Mouse (Mus musculus) spleen, postnatal 10 days (tissue): Measurements from ENCODE around the gene Jade1.

ENCODE experiments used
- DNase-seq, 2 experiments: peaks; one replicate each; pipeline ENCODE4 v3.0.0; 2021 to 2022; ENCODE audit warnings: low spot score in 2 of 2

The Jade1 gene

GRCm38 (mm10) chr3:41577240-41577639 is 21.7 kb downstream of the Jade1 start:
- DNase-seq, result no peak

DNA sequence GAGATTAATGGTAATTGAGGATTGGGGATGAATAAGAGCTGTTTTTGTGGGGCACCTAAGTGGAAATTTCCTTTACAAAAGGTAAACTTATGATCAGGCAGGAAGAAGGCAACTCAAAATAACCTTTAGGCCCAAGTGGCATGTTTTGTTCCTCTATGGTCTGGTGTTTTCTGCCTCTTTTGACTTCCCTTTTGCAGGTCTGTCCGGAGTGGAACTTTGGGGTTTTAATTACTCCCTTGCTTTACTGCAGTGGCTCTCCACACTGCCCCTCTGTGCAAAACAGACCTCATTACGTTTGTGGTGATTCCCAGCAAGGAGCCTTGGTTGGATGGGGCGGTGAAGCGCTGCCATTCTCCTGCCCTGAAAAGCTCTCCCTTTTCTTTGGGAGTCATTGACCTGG is 24.3 kb downstream of the Jade1 start:
- DNase-seq, result no peak

DNA sequence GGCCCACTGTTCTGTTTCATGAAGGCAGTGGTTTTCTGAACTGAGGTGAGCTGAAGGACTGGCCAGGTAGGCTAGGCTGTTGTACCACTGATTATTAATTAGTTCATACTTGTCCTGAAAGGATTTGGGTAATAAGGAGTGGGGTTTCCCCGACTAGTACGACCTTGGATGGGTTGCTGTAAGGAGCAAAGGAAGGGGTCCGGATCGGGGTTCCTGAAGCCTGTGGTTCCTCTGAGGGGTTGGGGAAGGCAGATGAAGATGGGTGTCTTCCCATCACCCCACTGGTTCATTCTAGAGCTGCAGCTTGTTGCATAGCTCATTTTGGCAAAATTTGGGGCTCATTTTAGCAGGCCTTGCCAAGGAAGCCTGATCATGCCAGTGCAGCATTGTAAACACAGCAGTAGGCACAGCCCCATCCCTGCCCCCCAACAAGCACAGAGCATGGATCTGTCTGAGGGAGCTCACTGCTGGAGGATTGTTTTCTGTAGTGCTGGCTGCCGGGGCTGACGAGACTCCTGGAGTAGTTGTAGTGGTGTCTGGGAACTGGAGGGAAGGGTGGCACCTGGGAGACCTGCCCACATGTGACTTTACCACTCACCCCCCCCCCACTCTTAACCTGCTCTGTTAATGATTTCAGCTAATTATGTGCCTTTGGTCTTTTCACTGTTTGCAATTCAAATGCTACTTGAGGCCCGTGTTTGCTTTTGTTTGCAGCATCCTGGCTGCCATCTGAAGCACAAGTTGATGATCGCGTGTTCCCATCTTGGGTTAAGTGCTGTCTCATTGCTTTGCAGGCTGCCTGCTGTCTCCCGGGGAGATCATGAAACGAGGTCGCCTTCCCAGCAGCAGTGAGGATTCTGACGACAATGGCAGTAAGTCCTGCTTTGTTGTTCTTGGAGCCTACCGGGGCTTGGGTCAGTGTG is 25.1 kb downstream of the Jade1 start:
- DNase-seq, result no peak

DNA sequence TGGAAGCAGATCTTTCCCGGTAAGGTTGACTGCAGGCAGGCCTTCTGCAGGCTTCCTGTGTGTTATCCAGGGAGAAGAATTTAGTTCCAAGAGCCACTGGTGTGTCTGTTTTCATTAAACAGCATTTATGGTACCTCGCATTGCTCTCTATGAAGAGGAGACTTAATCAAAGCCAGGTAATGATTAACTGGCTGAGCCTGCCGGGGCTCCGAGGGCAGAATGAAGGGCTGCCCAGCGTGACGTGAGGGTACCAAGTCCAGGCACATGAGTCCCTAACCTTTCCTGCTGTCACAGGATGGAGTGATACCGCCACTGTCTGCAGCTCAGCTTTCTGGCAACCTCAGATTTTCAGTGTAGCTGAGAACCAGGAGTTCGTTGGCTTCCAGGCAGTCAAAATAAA is 25.9 kb downstream of the Jade1 start:
- DNase-seq, result no peak

DNA sequence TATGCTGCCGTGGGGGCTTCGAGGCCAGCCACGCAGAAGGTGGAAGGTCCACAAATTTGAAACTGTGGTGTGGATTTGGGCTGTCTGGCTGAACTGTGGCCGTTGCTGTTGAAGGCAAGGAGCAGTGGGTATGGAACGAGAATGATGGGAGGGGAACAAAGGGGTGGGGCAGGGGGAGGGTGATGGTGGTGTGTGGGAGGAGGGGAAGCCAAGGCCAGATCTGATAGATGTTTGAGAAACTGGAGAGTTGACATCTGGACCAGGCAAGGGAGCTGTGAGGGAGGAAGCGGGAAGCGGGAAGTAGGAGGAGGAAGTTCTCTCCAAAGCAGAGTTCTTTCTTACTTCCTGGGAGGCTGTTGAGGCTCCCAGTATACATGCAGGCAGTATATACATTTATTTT is 26.7 kb downstream of the Jade1 start:
- no peak for DNase-seq

DNA sequence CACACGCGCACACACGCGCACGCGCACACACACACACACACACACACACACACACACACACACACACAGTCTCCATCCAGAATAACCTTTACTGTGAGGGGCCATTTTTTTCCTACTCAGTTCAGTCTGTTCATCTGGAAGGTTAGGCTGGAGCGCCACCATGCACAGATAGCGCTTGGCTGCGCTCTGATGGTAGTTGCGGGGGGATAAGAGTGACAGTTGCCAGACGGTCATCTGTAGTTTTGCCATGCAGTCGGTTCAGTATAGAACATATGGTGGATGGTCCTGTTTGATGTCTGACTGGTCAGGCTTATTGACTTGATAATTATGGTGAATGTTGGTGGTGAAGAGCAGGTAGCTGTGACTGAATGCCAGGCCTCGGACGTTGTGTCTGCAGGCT is 27.6 kb downstream of the Jade1 start:
- DNase-seq, result no peak

DNA sequence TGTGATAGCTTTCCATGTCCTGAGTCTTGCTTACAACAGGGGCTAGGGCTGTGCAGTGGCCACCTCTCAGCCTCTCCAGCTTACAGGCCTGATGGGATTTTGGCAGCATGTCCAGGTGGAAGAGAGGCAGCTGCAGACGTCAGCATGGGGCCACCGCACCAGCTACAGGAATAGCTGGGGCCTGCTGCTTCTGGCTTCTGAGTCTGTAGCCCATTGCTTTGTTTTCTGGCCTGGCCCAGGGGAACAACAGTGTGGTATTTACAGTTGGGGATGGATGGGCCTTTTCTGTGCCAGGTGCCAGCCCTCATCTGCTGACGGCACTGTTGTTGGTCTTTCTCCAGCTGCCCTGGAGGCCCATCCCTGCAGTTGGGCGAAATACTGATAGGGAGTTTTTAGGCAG is 28.1 kb downstream of the Jade1 start:
- no peak for DNase-seq

DNA sequence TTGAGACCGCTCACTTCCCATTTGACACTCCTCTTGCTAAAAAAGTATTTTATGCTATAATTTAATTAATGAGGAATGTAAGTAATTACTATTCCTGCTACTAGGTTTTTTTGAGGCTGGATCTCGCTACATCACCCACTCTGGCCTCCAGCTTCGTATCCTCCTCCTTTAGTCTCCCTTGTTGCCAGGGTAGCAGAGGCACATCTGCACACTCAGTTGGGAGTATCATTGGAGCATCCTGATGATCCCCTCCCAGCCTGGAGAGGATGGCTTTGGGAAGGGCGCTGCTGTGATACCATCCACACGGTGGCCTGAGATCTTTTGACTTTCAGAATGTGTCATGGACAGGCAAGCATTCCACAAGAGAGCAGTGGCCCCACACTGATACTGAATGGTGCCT is 30.0 kb downstream of the Jade1 start:
- DNase-seq, result no peak

GRCm38 (mm10) chr3:41586330-41586729 is 30.8 kb downstream of the Jade1 start:
- no peak for DNase-seq

DNA sequence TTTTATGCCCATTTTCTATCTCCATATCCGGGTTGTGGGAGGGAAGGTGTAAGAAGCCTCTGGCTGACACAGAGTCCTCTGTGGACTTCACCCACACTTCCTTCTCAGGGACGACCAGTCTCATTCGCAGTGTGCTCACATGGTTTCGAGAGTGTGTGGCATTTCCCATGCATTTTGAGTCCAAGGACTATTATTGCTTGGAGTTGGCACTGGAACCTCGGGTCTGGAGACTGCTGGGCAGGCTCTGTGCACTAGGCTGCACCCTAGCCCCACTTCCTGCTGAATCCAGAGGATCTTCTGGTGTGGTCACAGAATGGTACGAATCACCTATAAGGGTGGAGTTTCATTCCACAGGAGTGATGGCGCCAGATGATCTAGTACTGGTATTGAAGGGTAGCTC is 31.4 kb downstream of the Jade1 start:
- no peak for DNase-seq

DNA sequence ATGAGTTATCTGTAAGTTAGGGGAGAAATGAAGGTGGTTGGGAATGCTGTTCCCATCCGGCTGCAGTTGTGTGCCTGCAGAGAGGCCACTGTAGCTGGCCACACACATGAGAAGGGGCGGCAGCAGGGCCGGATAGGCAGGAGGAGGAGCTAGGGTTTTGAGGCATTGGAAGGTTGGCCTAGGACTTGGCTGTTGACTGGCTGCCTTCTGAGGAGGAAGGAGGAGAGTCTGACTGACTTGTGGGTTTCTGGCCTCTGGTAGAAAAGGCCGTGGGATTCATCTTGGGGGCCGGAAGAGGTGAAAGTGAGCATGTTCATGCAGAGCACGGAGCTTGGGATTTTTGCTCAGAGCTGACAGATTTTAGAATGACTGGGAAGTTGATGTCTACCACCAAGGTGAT is 32.1 kb downstream of the Jade1 start:
- peak in 1 of 2 experiments; percentile 32 for DNase-seq

- DNase-seq, result no peak
Observed at GRCm38 (mm10) chr3:41588495-41588894, 33.0 kb downstream of the Jade1 start.

- DNase-seq, result no peak
Observed at GRCm38 (mm10) chr3:41589246-41589914, 33.8 kb downstream of the Jade1 start.

GRCm38 (mm10) chr3:41589988-41590387 is 34.5 kb downstream of the Jade1 start:
- no peak for DNase-seq

- no peak for DNase-seq
Observed at GRCm38 (mm10) chr3:41590695-41591559, 35.4 kb downstream of the Jade1 start.

DNA sequence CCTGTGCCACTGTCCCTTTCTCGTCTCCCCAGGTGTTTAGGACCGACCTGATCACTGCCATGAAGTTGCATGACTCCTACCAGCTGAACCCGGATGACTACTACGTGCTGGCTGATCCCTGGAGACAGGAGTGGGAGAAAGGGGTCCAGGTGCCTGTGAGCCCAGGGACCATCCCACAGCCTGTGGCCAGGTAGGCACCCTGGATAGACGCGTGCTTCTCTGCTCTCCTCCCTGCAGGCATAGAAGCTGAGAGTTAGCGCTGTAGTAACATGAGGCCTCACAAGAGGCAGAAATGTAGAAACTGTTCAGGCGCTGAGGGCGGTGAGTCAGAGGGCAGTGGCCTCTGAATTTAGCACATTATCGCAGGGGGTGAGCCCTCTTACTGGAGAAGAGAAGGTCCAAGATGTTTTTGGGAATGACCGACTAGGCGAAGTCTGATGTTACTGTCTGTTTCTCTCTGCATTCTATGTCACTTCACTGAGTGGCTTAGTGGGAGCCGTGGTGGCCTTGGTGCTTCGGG is 36.2 kb downstream of the Jade1 start:
- no peak for DNase-seq

- DNase-seq, result no peak
Observed at GRCm38 (mm10) chr3:41592805-41593204, 37.3 kb downstream of the Jade1 start.

DNA sequence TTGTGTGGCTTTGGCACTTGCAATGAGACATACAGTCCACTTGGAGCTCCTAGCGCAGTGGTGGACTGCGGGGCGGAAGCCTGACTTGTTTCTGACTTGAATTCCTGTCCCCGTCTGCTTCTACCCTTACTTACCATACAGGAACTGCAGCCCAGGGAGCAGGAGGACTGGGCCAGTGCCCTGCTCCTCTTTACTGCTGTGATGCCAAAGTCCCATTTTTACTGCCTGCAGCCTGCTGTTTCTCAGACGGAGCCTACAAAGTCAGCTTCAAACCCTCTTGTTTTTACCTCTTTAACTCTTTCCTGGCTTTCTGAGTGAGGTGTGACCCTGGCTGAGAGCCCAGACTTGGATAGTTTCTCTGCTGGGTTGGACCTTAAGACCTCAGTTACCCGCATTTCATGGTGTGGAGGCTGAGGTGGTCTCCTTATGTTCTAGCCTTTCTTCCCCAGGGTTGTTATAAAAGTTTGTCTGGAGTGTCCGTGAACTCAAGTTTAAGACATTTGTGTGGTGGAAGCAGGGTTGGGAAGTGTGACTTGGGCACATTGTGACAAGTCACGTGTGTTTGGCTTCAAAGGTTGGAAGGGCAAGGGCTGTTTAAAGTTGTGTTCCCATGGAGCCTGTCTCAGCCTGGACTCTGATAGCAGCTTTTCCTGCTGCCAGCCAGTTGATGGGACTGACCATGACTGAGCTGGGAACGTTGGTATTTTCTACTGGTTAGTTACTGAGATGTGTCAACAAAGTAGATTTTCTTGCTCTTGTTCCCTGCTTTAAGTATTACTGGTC is 38.8 kb downstream of the Jade1 start:
- DNase-seq, result no peak

GRCm38 (mm10) chr3:41595010-41595409 is 39.5 kb downstream of the Jade1 start:
- no peak for DNase-seq

GRCm38 (mm10) chr3:41597036-41597435 is 41.5 kb downstream of the Jade1 start:
- DNase-seq, result no peak

- DNase-seq, result no peak
Observed at GRCm38 (mm10) chr3:41598412-41598811, 42.9 kb downstream of the Jade1 start.
